22 mouse cellular contexts compared by ENCODE assay signal in the genomic region with DNA sequence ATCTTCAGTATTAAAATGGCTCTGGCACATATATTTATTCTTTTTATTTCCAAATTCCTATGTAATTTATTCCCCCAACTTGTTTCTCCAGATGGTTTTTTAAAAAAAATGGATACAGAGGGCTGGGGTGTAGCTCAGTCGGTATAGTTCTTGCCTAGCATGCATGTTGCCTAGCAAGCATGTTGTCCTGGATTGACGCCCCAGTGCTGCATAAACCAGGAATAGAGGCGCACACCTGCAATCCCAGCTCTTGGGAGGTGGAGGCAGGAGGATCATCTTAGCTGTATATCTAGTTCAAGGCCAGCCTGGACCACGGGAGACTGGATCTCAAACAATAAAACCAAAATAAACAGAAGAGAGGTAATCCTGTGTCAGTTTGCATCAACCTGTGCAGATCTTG.
DNase-seq lines count a peak whose midpoint lies in the region; ATAC-seq and TF ChIP-seq lines count a peak whose summit lies in the region.
"Had no signal": no experiment of that assay in that cellular context is flagged by ENCODE, and none has a peak within 500 bp of the region (broad histone marks: within the 10 kb centered on the region; RNA-seq: fewer than 3 reads in every experiment).

No protein-coding gene starts in this region.

- no peak for TF ChIP-seq POLR2A in testis, adult 2 months (IDR thresholded peaks at IDR 0.05; ENCODE audit: control insufficient read depth, low read depth, low read length)

- DNase-seq in forebrain, embryonic 14.5 days (ENCODE audit: low spot score) = no peak
- no peak for DNase-seq in layer of hippocampus, adult 2 months (ENCODE audit: low spot score in 2 of 2)
- DNase-seq in layer of hippocampus, postnatal 10 days (ENCODE audit: low spot score in 2 of 2) = no peak
- no peak for DNase-seq in testis, postnatal 10 days (ENCODE audit: low spot score)
- DNase-seq: adrenal gland, postnatal 14 days; cerebellum, adult 11 months; cerebellum, adult 2 months; cerebellum, adult 9-11 months; cerebellum, postnatal 25 days; gastrocnemius, adult 2 months; heart, postnatal 10 days had no signal

- H3K4me2 ChIP-seq in forebrain, embryonic 15.5 days (replicated peaks) = no peak overlapping the region
- H3K4me2 ChIP-seq in forebrain, embryonic 14.5 days (ENCODE audit: low read length) = no peak overlapping the region
- H3K4me2 ChIP-seq: embryonic facial prominence, embryonic 12.5 days; embryonic facial prominence, embryonic 15.5 days; forebrain, embryonic 12.5 days; hindbrain, embryonic 13.5 days; intestine, embryonic 15.5 days had no signal

- H3K4me3 ChIP-seq in forebrain, embryonic 15.5 days = no peak overlapping the region
- H3K4me3 ChIP-seq in forebrain, embryonic 14.5 days (ENCODE audit: low read depth, low read length) = no peak overlapping the region
- H3K4me3 ChIP-seq in layer of hippocampus, adult 2 months = no peak overlapping the region
- peak overlapping the region; percentile 47 for H3K4me3 ChIP-seq in testis, adult 2 months (ENCODE audit: control insufficient read depth, low read depth, low read length)
- H3K4me3 ChIP-seq: embryonic facial prominence, embryonic 12.5 days; embryonic facial prominence, embryonic 15.5 days; forebrain, embryonic 12.5 days; gastrocnemius, adult 2 months; heart, embryonic 12.5 days; heart, embryonic 15.5 days; hindbrain, embryonic 10.5 days; hindbrain, embryonic 13.5 days; intestine, embryonic 15.5 days had no signal

- ATAC-seq in forebrain, embryonic 15.5 days (replicated peaks) = no peak
- ATAC-seq in forebrain, embryonic 14.5 days = no peak
- ATAC-seq: hindbrain, embryonic 16.5 days; intestine, embryonic 15.5 days had no signal

- H3K27me3 ChIP-seq in forebrain, embryonic 15.5 days = no peaks in the 10 kb centered on the region
- no peaks in the 10 kb centered on the region for H3K27me3 ChIP-seq in forebrain, embryonic 14.5 days (replicated peaks; ENCODE audit: control insufficient read depth, insufficient read depth, low read length)
- H3K27me3 ChIP-seq in testis, adult 2 months (ENCODE audit: control insufficient read depth, insufficient read depth, low read length) = no peaks in the 10 kb centered on the region
- H3K27me3 ChIP-seq: embryonic facial prominence, embryonic 12.5 days; embryonic facial prominence, embryonic 15.5 days; heart, embryonic 12.5 days; heart, embryonic 15.5 days; hindbrain, embryonic 13.5 days; intestine, embryonic 15.5 days had no signal

- peaks cover 30% of the 10 kb centered on the region for H3K4me1 ChIP-seq in forebrain, embryonic 15.5 days
- peaks cover 16% of the 10 kb centered on the region for H3K4me1 ChIP-seq in forebrain, embryonic 14.5 days (ENCODE audit: control insufficient read depth, insufficient read depth, low read length)
- peaks cover 16% of the 10 kb centered on the region for H3K4me1 ChIP-seq in testis, adult 2 months (ENCODE audit: control insufficient read depth, insufficient read depth, low read length)

- TF ChIP-seq CTCF in layer of hippocampus, adult 2 months (conservative IDR thresholded peaks at IDR 0.05) = no peak
- TF ChIP-seq CTCF in testis, adult 2 months (IDR thresholded peaks at IDR 0.05; ENCODE audit: control insufficient read depth, insufficient read depth, insufficient replicate concordance, low read depth, low read length) = no peak

- H3K9ac ChIP-seq in forebrain, embryonic 15.5 days (replicated peaks) = no peak overlapping the region
- no peak overlapping the region for H3K9ac ChIP-seq in forebrain, embryonic 14.5 days (ENCODE audit: low read length)
- H3K9ac ChIP-seq: embryonic facial prominence, embryonic 12.5 days; embryonic facial prominence, embryonic 15.5 days; forebrain, embryonic 12.5 days; heart, embryonic 12.5 days; heart, embryonic 15.5 days; hindbrain, embryonic 13.5 days; intestine, embryonic 15.5 days had no signal

- H3K9me3 ChIP-seq in forebrain, embryonic 15.5 days = no peaks in the 10 kb centered on the region
- H3K9me3 ChIP-seq in forebrain, embryonic 14.5 days (replicated peaks; ENCODE audit: control insufficient read depth, low read length) = no peaks in the 10 kb centered on the region
- H3K9me3 ChIP-seq: embryonic facial prominence, embryonic 12.5 days; embryonic facial prominence, embryonic 15.5 days; forebrain, embryonic 12.5 days; heart, embryonic 12.5 days; heart, embryonic 15.5 days; hindbrain, embryonic 10.5 days; hindbrain, embryonic 13.5 days; intestine, embryonic 15.5 days had no signal

- 0 out of 2 replicates have a peak overlapping the region, but pooled peaks have one; percentile 36 for H3K27ac ChIP-seq in forebrain, embryonic 15.5 days (replicated peaks)
- no peak overlapping the region for H3K27ac ChIP-seq in forebrain, embryonic 14.5 days (ENCODE audit: low read depth, low read length)
- H3K27ac ChIP-seq in layer of hippocampus, adult 2 months = peak overlapping the region; percentile 6; the same call in 1 of the 2 replicates
- H3K27ac ChIP-seq in testis, adult 2 months (ENCODE audit: control insufficient read depth, insufficient read depth, low read depth, low read length) = no peak overlapping the region
- H3K27ac ChIP-seq: embryonic facial prominence, embryonic 12.5 days; forebrain, embryonic 12.5 days; intestine, embryonic 15.5 days had no signal

- WGBS in forebrain, embryonic 15.5 days = 75% methylated on average over 4 of the region's 4 CpGs
- 82% methylated on average over 4 of the region's 4 CpGs for WGBS in forebrain, embryonic 14.5 days

- H3K36me3 ChIP-seq in forebrain, embryonic 15.5 days = no peaks in the 10 kb centered on the region
- H3K36me3 ChIP-seq in forebrain, embryonic 14.5 days (ENCODE audit: control insufficient read depth, insufficient read depth, low read length) = no peaks in the 10 kb centered on the region
- no peaks in the 10 kb centered on the region for H3K36me3 ChIP-seq in testis, adult 2 months (ENCODE audit: control insufficient read depth, insufficient read depth, low read length)
- H3K36me3 ChIP-seq: embryonic facial prominence, embryonic 12.5 days; embryonic facial prominence, embryonic 15.5 days; forebrain, embryonic 12.5 days; heart, embryonic 12.5 days; heart, embryonic 15.5 days; hindbrain, embryonic 10.5 days; hindbrain, embryonic 13.5 days; intestine, embryonic 15.5 days had no signal

Comparison
In these comparisons a context has a peak if more than half of its experiments do, and no peak if none do; other contexts are left out.
1. H3K27ac ChIP-seq: peak in forebrain, embryonic 15.5 days (single experiment) and layer of hippocampus, adult 2 months (single experiment); none in forebrain, embryonic 14.5 days (single experiment) and testis, adult 2 months (single experiment).